Mouse (Mus musculus): ENCODE measurements at regions not wholly inside any gene's neighbourhood (a gene's known extent, or its start where the extent isn't known, plus 50 kb on each side); places are given as distances from the start of the nearest gene placed in this dataset.
A peak's percentile ranks its signal among the peaks of the same experiment; 100 is the strongest.

DNA sequence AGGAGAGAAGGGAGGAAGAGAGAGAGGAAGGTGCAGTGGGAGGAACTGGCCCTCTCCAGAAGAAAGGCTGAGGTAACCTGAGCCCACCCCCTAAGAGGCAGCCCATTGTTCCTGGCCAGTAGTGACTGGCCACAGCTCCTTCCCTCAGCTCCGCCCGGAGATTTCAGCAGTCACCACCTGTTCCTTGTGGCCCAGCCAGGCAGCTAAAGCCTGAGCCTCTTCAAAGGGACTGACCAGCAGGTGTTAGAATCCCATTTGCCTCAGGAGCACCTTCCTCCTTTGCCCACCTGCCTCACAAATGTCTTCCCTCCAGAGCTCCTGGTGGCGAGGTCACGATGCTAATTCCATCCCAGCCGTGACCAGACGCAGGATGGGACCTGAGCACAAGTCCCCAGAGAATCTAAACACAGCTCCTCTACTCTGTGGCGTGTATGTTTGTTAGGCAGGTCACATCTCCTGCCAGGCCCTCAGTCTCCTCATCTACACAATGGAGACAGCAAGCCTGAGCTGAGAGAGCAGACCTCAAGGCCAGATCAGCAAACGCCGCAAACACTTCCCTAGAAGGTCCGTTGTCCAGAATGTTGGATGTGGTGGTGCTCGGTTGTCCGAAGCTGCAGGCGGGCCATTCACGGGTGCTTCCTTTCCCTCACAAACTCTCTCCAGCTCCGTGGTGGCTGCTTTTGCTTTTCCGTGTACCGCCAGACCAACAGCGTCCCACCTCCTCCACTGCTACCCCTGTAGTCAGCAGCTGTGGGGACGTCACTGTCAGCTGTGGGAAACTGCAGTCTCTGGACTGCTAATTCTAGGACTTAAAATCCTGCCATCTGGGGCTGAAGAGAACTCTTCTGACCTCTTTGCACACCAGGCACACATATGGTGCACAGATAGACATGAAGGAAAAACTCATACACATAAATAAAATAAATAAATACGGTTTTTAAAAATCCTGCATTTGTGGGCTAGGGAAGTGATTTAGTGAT, 145.8 kb upstream of the Rad23b start:
- peak; percentile 16 for DNase-seq (ENCODE audit: low read depth, low spot score)

DNA sequence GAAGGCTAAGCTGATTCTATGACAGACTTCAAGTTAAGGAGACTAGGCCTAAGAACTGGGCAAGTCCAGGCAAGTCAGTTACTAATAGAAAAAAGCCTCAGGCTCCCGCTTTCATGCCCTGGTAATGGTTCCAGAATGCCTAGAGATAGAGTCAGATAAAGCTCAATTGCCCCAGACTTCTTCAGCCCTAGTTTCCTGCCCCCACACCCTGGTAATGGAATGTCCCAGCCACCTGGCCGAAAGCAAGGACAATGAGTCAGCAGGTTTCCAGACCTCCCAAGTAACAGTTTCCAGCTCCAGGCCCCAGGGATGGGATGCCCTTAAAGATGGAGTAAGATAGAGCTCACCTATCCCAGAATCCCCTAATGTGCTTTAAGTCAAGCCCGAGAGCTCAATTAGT, 143.6 kb upstream of the Rad23b start:
- DNase-seq (ENCODE audit: low read depth, low spot score) = no peak

DNA sequence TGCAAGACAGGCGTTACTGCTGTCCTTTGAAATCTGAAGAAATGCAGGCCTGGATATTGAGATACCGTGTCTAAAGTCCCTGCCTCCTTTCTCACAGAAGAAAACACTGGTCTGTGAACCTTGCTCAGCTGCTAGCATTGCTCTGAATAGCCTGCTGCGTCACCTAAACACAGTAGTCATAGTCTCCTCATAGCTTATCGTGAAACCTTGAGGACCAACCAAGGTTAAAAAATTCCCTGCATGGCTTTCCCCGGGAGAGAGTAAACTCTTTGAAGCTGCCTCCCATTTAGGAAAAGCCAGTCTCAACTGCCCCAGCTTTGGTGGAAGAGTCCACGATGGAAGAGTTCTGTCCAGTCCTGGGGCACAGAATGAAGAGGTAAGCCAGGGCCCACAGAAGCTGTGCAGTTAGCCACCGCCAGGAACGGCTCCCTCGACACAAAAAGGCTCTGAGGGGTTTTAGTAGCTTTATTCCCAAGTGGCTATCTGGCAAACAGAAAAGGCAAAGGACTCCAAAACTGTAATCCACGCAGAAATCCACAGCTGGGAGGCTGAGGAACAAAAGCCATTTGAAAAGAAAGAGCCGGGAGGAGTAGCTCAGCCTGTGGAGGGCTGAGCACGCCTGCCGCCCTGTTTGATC, 142.0 kb upstream of the Rad23b start:
- DNase-seq (ENCODE audit: low read depth, low spot score) = peak; percentile 21

DNA sequence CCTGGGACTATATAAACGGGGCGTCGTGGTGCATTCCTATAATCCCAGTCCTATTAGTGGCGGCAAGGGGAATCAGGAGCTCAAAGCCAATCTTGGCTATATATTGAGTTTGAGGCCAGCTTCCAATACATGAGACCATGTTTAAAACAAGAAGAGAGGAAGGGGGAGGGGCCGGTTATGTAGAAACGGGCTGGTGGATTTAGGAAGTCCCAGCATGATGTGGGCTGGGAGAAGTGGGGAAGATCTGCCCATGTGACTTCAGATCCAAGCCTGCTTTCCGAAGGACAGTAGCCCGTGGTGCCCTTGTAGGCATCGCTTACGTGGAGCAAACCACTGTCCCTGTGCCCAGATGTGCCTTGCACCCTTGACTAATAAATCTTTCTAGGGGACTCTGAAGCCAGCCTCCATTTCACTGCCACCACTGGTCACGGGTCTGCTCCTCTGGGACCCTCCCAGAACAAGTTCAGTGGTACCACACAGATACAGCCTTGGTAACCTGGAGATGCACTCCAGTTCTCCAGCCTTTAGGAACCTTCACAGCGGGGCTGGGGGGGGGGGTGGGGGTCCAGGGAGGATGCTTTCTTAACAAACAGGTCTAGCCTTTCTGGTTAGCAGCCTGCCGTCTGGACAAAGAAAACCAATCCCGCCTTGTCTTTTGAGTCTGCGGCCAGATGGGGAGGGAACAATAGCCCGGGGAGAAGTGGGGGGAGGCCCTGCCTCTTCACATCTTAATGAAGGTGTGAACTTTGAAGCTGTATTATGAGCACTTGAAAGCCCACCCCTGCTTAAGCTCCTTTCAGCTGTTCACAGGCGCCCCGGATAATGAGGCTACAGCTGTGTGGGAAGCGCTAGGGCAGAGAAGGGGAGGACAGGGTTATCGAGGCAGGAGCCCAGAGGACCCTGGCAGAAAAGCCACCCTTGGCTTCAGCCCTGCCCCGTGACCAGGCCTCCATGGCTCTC, 141.2 kb upstream of the Rad23b start:
- peak; percentile 45 for DNase-seq (ENCODE audit: low read depth, low spot score)

DNA sequence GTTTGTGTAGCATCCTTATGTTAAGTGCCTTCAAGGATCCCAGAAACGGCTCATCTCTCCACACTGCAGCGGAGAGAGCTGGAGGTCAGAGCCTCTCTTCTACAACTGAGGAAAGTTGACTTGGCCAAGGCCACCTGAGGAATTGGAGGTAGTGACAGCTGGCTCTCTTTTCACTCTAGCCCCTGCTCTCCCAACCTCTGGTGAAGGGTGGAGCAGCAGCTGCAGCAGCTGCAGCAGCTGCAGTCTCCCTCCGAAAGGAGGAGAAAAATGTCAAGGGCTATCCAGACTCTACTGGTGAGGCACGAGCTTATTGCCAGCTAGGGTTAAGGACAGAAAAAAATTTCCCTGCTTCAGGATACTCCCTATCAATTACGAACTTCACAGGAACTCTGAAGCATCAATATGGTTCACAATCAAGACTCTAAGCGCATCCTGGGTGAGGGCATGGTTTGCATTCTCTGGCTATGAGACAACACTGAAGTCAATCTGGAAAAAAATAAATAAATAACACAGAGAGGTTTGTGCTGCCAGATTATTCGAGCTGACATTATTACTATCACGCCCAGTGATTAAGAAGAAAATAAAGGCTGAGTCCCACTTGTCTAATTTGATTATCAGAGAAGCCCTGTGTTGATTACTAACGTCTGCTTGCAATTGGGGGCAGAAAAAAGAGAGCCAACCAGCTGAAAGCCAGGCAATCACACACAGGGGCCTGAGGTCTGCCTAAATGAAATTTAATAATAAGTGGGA, 134.2 kb upstream of the Rad23b start:
- DNase-seq (ENCODE audit: low read depth, low spot score) = no peak

DNA sequence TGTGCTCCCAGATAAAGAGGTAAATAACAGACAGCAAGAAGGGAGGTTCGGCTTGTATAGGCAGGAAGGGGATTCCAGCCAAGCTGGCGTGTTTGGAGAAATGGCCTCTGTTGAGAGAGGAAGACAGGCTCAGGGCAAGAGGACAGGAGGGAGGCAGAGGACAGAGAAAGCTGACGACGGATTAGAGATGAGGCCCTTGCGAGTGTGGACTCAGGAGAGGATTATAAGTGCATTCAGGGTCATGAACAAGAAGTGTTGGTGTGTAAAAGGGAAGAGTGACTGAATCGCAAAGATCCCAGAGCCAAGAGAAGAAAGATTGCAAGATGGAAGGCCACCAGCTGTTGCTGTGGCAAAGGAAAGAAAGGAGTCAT, 133.7 kb upstream of the Rad23b start:
- no peak for DNase-seq (ENCODE audit: low read depth, low spot score)

DNA sequence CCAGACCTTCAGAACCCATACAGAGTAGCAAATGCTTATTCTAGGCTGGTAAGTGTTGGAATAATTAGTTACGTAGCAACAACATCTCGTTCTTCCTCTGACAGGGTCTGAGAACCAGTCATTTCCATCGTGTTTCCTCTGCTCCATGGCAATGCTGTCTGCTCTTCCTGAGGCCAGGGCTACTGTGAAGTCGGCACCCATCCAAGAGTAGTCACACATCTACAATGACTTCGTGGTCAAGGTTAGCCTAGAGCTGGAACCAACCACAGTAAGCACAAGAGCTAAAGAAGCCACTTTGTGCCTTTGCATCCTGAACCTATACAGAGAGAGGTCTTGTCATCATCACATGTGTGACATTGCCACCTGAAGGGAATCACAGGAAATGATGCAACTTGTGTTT, 124.1 kb upstream of the Rad23b start:
- no peak for DNase-seq (ENCODE audit: low read depth, low spot score)

DNA sequence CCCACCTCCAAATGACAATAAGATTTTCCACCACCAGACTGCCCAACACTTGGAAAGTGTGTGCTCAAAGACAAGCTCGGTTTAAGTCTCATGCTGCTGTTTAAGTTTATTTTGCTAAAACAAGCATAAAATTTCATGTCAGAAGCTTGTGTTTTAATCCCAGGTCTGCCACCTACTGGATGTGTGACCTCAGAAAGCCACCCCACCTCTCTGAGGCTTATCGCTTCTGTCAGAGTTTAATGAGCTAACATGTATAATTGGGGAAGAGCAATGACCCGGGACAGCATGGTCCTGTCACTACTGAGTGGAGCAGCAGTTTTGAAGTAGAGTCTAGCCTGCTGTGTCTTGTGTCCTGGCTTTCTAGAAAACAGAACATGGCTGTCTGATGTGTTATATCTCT, 122.4 kb upstream of the Rad23b start:
- peak; percentile 45 for DNase-seq (ENCODE audit: low read depth, low spot score)

DNA sequence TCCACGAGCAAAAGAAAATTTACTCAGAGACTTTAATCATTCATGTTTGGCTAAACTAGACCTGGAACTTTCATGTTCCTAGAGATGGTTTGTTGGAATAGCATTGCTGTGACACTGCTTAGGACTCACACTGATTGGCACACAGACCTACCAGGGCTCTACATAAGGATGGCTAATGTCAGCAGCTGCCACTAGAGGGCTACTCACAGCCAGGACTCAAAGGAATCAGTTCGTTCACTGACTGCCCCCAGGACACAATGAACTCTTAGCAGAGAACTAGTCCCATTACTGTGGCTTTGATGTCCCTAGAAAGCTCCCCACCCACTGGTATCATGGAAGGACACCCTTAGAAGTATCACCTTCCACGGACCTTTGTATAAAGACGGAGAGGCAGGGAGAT, 118.3 kb upstream of the Rad23b start:
- DNase-seq (ENCODE audit: low read depth, low spot score) = peak; percentile 69

DNA sequence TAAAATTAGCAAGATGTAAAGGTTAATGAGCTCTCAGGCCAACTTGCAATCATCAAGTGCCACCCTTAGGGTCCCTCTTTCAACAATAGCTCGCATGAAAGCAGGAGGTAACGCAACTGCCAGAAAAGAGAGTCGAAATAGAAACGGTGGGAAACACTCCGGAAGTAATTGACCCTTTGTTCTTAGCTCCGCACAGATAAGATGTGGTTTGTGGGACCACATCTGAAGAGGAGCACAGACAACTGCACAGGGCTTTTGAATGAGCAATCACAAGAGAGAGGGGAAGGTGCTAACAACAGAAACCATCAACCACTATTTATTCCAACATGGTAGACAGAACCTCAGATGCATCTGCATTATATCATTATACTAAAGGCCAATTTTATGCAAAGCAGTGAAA, 112.0 kb upstream of the Rad23b start:
- DNase-seq (ENCODE audit: low read depth, low spot score) = no peak

DNA sequence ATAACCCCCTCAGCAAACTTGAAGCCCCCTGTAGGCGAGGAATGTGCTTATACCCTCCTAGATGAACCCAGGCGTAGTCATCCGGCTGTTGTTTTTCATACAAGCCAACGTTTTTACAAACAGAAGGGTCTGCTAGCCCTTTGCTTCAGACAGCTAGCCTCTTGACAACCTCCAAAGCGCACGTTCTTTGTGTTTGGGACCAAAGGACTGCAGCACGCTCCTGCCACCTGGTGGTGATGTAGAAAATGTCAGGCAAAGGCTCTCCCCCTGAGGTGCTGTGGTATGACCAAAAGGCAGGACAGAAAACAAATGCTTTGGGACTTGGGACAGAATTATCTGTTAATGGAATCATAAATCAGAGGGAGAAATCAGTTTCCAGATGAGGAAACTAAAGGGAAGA, 109.4 kb upstream of the Rad23b start:
- DNase-seq (ENCODE audit: low read depth, low spot score) = peak; percentile 82

DNA sequence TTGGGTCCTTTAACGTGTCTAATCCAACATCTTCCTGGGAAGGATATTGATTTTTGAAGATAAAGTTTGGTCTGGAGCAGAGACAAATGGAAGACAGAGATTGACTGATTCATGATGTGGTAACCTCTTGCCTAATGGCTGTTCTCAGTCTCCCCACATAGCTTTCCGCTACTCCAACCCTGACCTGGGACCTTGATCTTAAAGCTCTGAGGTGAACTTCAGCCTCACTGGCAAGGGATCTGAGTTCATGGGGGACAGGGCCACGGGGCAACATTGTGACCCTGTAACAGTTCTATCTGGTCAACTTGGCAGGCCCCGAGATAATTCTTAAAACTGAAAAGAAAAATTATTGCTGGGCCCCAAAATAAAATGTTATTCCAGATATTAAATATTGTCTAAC, 107.5 kb upstream of the Rad23b start:
- DNase-seq (ENCODE audit: low read depth, low spot score) = no peak

DNA sequence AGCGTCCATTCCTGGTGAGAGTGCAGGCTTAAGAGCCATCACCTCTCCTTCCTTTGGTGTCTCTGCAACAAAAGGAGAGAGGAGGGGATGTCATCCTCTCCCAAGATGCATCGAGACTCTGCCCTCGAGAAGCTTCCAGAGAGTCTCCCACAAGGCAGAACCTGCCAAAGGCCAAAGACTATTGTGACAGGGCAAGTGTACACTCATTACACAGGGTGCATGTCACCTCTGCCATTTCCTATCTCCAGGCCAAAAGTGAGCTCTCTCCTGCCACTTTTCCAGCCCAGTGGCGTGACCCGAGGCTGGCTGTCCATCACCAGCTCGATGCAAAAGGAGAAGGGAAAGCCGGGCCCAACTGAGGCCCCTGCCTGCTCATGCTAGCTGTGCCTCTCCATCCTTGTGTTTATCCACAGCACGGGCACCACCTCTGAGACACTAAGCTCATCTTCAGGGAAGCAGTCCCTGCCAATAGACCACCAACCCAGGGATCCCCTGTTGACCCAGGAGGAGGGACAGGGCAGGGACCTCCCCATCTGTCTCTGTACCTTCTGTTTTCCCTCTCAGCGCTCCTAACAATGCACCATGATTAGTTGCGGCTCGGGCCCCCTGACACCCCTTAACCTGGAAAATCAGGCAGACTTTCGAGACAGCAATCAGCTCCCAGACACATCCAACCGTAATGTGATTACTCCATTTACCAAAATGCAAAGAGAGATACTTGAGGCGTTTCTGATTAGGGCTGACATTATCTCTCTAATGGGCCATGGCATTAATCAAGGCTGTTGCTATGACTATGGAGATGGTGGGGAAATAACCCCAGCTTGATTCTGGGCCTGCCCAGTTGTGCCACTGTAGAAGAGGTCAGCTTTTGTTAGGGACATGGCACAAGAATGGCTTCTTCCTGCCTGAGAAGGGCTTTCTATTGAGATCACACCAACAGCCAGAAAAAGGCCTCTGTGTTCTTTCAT, 106.5 kb upstream of the Rad23b start:
- DNase-seq (ENCODE audit: low read depth, low spot score) = peak; percentile 14

DNA sequence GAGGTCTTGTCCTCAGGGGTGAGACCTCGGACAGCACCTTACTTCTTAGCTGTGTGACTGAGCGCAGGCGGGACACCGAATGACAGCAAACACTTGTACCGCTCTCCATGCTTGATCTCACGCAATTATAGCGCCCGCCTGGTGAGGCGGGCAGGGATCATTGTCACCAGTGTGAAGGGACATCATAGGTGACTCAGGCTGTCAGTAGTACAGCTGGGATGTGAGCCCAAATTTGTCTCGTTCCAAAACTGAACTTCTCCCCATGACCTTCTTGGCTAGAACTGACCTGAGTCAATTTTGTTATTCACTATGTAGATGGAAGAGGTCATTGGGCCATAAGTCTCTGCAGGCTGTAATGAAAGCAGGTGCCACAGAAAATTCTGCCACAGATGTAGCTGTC, 104.1 kb upstream of the Rad23b start:
- no peak for DNase-seq (ENCODE audit: low read depth, low spot score)

DNA sequence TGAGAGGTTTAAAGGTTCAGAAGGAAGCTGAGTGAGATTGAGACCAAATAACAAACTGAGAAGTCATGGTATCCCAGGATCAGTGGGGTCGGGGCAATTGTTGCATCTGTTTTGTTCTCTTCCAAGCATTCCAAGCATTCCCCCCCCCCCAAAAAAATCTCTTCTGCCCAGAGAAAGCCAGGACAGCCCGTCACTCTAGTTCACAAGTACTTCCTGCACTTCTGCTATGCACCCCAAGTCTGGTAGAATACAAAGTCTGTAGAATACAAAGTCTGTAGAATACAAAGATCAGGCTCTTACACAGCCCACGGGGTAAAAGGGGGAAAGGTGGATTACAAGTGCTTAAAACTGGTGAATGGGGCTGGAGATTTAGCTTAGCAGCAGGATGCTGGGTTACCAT, 99.5 kb upstream of the Rad23b start:
- no peak for DNase-seq (ENCODE audit: low read depth, low spot score)

DNA sequence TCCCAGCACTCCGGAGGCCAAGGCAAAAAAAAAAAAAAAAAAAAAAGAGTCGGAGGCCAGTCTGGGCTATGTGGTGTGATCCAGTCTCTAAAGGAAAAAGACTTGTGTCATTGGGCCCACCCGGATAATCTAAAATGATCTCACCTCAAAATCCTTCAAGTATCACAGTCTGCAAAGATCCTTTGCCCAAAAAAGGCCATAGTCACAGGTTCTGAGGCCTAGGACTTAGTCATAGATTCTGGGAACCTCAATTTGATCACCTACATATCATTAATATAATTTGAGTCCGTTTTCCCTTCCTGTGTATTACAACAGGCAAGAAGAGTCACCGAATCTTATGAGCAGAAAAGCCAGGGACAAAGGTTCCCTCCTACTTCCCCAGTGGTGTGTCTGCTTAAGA, 98.3 kb upstream of the Rad23b start:
- no peak for DNase-seq (ENCODE audit: low read depth, low spot score)

DNA sequence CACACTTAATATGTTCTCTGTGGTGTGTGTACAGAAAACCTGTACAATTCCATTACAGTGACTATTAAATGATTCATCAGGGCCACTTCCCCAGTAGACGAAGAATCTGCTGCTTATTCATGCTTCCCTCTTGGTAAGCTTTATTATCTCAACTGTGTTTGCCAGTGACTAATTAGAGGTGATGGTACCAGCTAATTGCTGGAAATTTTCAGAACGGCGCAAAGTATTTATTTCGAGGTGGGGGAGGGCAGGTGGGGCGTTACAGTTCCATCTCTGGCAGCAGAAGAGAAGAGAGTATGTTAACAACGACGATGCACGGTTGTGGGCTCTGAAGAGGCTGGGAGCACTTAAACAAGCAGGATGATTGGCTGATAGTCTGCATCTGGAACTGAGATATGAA, 96.1 kb upstream of the Rad23b start:
- peak; percentile 70 for DNase-seq (ENCODE audit: low read depth, low spot score)

DNA sequence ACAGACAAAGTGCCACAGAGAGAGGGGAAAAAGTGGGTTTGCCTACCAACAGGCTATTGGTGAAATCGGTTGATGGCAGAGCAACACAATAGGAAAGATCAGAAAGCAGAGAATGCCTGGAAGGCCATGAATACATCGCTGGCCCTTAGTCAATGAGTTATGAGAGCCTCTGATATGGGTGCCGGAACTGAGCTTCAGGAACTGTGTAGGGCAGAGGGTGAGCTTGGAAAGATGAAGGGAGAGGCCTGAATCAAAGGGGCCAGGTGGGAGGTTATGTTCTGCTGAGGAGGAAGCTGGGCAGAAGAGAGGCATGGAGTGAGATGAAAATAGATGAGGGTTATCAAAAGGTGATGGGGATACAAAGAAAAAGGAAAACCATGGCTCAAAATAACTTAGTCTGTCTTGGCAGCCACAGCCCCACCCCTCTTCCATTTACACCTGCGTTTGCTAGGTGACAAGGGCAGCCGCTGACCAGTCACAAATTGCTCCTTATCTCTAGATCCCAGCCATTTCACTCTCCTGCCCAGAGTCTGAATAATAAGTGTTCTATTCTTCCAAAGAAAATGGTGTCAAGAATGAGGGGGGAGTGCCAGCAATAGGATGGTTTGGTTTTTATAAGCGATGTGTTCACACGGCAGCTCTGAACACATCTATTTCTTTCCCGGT, 77.7 kb upstream of the Rad23b start:
- DNase-seq (ENCODE audit: low read depth, low spot score) = no peak

DNA sequence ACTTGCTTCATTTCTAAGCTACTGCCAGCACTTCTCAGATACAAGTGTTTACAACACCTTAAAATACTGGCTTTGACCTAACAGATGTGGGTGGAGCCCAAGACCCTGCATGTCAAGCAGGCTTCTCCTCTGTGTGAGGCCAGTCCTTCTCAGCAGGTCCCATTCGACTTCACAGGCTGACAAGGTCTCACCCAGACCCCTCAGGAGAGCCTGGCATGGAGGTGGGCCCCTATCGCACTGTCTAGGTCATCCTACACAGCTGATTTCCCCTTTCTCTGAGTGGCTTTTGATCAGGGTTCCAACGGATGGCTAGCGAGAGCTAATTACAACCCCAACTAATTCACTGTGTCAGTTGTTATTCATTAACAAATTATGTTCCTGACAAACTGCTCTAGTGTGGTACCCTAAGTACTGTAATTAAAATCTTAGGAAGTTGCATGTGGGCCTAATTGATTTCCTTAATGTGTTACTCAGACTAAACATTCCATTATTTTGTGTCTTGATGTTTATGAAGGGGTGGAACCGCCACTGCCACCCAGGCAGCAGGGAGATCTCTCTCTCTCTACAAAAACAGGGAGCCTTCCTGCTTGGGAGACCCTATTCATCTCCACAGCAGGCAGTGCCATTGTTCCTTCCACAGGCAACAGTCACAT, 73.4 kb upstream of the Rad23b start:
- DNase-seq (ENCODE audit: low read depth, low spot score) = no peak
